In the genomic region with DNA sequence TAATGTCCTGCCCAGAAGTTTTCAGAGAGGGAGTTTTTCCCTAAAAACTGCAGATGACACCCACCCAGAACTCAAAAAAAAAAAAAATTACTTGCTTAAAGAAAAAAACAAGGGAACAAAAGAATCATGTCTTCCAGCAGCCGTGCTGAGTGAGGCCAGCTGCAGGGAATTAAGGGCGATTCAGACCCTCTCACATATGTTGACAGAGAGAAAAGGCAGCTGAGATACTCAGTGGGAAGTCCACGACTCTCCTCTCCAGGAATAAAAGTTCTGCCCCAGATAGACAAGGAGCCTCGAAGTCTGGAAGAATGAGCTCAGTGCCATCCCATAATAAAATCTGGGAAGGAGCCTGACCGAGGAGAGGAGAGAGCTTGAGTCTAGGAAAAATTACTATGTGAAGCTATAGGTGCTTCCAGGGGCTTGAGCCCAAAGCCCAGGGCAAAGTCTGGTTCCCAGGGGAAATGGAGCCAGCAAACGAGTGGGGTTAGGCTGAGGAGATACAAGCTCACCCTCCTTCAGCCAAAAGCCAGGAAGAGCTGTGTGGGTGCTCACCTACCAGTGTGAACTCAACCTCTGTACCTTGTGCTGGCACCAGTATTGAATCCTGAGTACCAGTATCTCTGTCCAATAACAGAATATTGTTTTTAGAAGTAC, we compare ENCODE assay signal across 19 mouse cellular contexts. TPM values are rescaled to one million over a fixed set of nuclear protein-coding genes. Genes with fewer than 3 reads are reported as not detected.
A peak's percentile ranks its signal among the peaks of the same experiment; 100 is the strongest.
DNase-seq lines count a peak whose midpoint lies in the region; ATAC-seq and TF ChIP-seq lines count a peak whose summit lies in the region.
"Had no signal": no experiment of that assay in that cellular context is flagged by ENCODE, and none has a peak within 500 bp of the region (broad histone marks: within the 10 kb centered on the region; RNA-seq: fewer than 3 reads in every experiment).

No protein-coding gene starts in this region.

- 18% methylated on average over 6 of the region's 6 CpGs for WGBS in forebrain, embryonic 15.5 days
- WGBS in forebrain, embryonic 14.5 days = 23% methylated on average over 6 of the region's 6 CpGs
- WGBS in hindbrain, embryonic 11.5 days = 27% methylated on average over 6 of the region's 6 CpGs
- WGBS in hindbrain, embryonic 16.5 days = 25% methylated on average over 6 of the region's 6 CpGs
- 25% methylated on average over 6 of the region's 6 CpGs for WGBS in lung, embryonic 14.5 days

- no peak overlapping the region for H3K9ac ChIP-seq in forebrain, embryonic 15.5 days (replicated peaks)
- no peak overlapping the region for H3K9ac ChIP-seq in forebrain, embryonic 14.5 days (ENCODE audit: low read length)
- H3K9ac ChIP-seq in hindbrain, embryonic 11.5 days (ENCODE audit: low read depth, low read length) = no peak overlapping the region
- no peak overlapping the region for H3K9ac ChIP-seq in hindbrain, embryonic 16.5 days (ENCODE audit: low read depth, low read length)
- H3K9ac ChIP-seq in lung, embryonic 14.5 days = no peak overlapping the region
- H3K9ac ChIP-seq: heart, embryonic 15.5 days; limb, embryonic 12.5 days; liver, embryonic 14.5 days had no signal

- TF ChIP-seq CTCF in lung, embryonic 14.5 days (IDR thresholded peaks at IDR 0.05; ENCODE audit: low read depth) = no peak

- 0 out of 2 replicates have a peak overlapping the region, but pooled peaks have one; percentile 15 for H3K27ac ChIP-seq in forebrain, embryonic 15.5 days (replicated peaks)
- H3K27ac ChIP-seq in forebrain, embryonic 14.5 days (ENCODE audit: low read depth, low read length) = no peak overlapping the region
- H3K27ac ChIP-seq in hindbrain, embryonic 11.5 days (ENCODE audit: low read depth, low read length) = peak overlapping the region; percentile 17; the same call in 1 of the 2 replicates
- H3K27ac ChIP-seq in hindbrain, embryonic 16.5 days (ENCODE audit: low read depth, low read length) = no peak overlapping the region
- H3K27ac ChIP-seq in lung, embryonic 14.5 days (ENCODE audit: low read depth) = no peak overlapping the region
- H3K27ac ChIP-seq: heart, embryonic 15.5 days; hindbrain, postnatal 0 days; limb, embryonic 12.5 days; liver, embryonic 14.5 days had no signal

- no peak for ATAC-seq in forebrain, embryonic 15.5 days (replicated peaks)
- no peak for ATAC-seq in forebrain, embryonic 14.5 days
- no peak for ATAC-seq in hindbrain, embryonic 11.5 days (ENCODE audit: low FRiP score)
- ATAC-seq in hindbrain, embryonic 16.5 days = no peak
- no peak for ATAC-seq in lung, embryonic 14.5 days (ENCODE audit: insufficient read depth)
- ATAC-seq: hindbrain, postnatal 0 days had no signal

- no peaks in the 10 kb centered on the region for H3K36me3 ChIP-seq in forebrain, embryonic 15.5 days
- no peaks in the 10 kb centered on the region for H3K36me3 ChIP-seq in forebrain, embryonic 14.5 days (ENCODE audit: control insufficient read depth, insufficient read depth, low read length)
- no peaks in the 10 kb centered on the region for H3K36me3 ChIP-seq in hindbrain, embryonic 11.5 days (ENCODE audit: control insufficient read depth, insufficient read depth, low read length)
- no peaks in the 10 kb centered on the region for H3K36me3 ChIP-seq in hindbrain, embryonic 16.5 days (ENCODE audit: control insufficient read depth, insufficient read depth, low read length)
- no peaks in the 10 kb centered on the region for H3K36me3 ChIP-seq in lung, embryonic 14.5 days (ENCODE audit: insufficient read depth)
- H3K36me3 ChIP-seq: heart, embryonic 15.5 days; limb, embryonic 12.5 days had no signal

- peaks cover 25% of the 10 kb centered on the region for H3K4me1 ChIP-seq in forebrain, embryonic 15.5 days
- peaks cover 5% of the 10 kb centered on the region; the same call in 1 of the 2 replicates for H3K4me1 ChIP-seq in forebrain, embryonic 14.5 days (ENCODE audit: control insufficient read depth, insufficient read depth, low read length)
- H3K4me1 ChIP-seq in hindbrain, embryonic 11.5 days (replicated peaks; ENCODE audit: control insufficient read depth, insufficient read depth, low read length) = no peaks in the 10 kb centered on the region
- 0 out of 2 replicates have a peak, but pooled peaks cover 3% of the 10 kb centered on the region for H3K4me1 ChIP-seq in hindbrain, embryonic 16.5 days (ENCODE audit: control insufficient read depth, insufficient read depth, low read depth, low read length)
- no peaks in the 10 kb centered on the region for H3K4me1 ChIP-seq in lung, embryonic 14.5 days (ENCODE audit: insufficient read depth)
- H3K4me1 ChIP-seq: heart, embryonic 15.5 days; limb, embryonic 12.5 days had no signal

- H3K4me3 ChIP-seq in forebrain, embryonic 15.5 days = no peak overlapping the region
- no peak overlapping the region for H3K4me3 ChIP-seq in forebrain, embryonic 14.5 days (ENCODE audit: low read depth, low read length)
- H3K4me3 ChIP-seq in hindbrain, embryonic 11.5 days (ENCODE audit: low read depth, low read length) = no peak overlapping the region
- no peak overlapping the region for H3K4me3 ChIP-seq in hindbrain, embryonic 16.5 days (ENCODE audit: low read length)
- H3K4me3 ChIP-seq in lung, embryonic 14.5 days (ENCODE audit: low read depth, low read length) = no peak overlapping the region
- H3K4me3 ChIP-seq: heart, embryonic 15.5 days; limb, embryonic 12.5 days; myocyte had no signal

- H3K27me3 ChIP-seq in forebrain, embryonic 15.5 days = no peaks in the 10 kb centered on the region
- no peaks in the 10 kb centered on the region for H3K27me3 ChIP-seq in forebrain, embryonic 14.5 days (replicated peaks; ENCODE audit: control insufficient read depth, insufficient read depth, low read length)
- H3K27me3 ChIP-seq in hindbrain, embryonic 11.5 days (ENCODE audit: control insufficient read depth, insufficient read depth, low read length) = no peaks in the 10 kb centered on the region
- no peaks in the 10 kb centered on the region for H3K27me3 ChIP-seq in hindbrain, embryonic 16.5 days (replicated peaks; ENCODE audit: control insufficient read depth, insufficient read depth, low read length)
- no peaks in the 10 kb centered on the region for H3K27me3 ChIP-seq in lung, embryonic 14.5 days (ENCODE audit: insufficient read depth, low read length)
- H3K27me3 ChIP-seq: heart, embryonic 15.5 days; limb, embryonic 12.5 days had no signal

- no peak for DNase-seq in forebrain, embryonic 14.5 days (ENCODE audit: low spot score)
- no peak for DNase-seq in hindbrain, embryonic 11.5 days (ENCODE audit: low spot score)
- peak; percentile 49 for DNase-seq in lung, embryonic 14.5 days
- DNase-seq in lung, postnatal 36 days = no peak
- DNase-seq in brain, adult 2 months (ENCODE audit: low read depth, low spot score) = peak; percentile 20
- DNase-seq in cerebellum, adult 9-10 months = no peak
- DNase-seq: adrenal gland, adult 8-10 months; gastrocnemius, postnatal 36 days; kidney, postnatal 14 days; layer of hippocampus, adult 9-11 months; midbrain, embryonic 14.5 days; thymus, adult 2 months had no signal

- H3K4me2 ChIP-seq in forebrain, embryonic 15.5 days (replicated peaks) = no peak overlapping the region
- no peak overlapping the region for H3K4me2 ChIP-seq in forebrain, embryonic 14.5 days (ENCODE audit: low read length)
- no peak overlapping the region for H3K4me2 ChIP-seq in hindbrain, embryonic 11.5 days (replicated peaks; ENCODE audit: low read depth, low read length)
- no peak overlapping the region for H3K4me2 ChIP-seq in hindbrain, embryonic 16.5 days (ENCODE audit: low read length)
- H3K4me2 ChIP-seq in lung, embryonic 14.5 days = no peak overlapping the region
- H3K4me2 ChIP-seq: heart, embryonic 15.5 days; limb, embryonic 12.5 days had no signal

- no peaks in the 10 kb centered on the region for H3K9me3 ChIP-seq in forebrain, embryonic 15.5 days
- no peaks in the 10 kb centered on the region for H3K9me3 ChIP-seq in forebrain, embryonic 14.5 days (replicated peaks; ENCODE audit: control insufficient read depth, low read length)
- no peaks in the 10 kb centered on the region for H3K9me3 ChIP-seq in hindbrain, embryonic 11.5 days (ENCODE audit: control insufficient read depth, low read length)
- H3K9me3 ChIP-seq in hindbrain, embryonic 16.5 days (ENCODE audit: control insufficient read depth, low read length) = no peaks in the 10 kb centered on the region
- H3K9me3 ChIP-seq in lung, embryonic 14.5 days (ENCODE audit: low read depth, low read length) = no peaks in the 10 kb centered on the region
- H3K9me3 ChIP-seq: heart, embryonic 15.5 days; limb, embryonic 12.5 days had no signal

RNA-seq across cellular contexts. Expression of gene Ces5a, which starts 27.1 kb away (rescaled TPM):
- 0.36 and 0.57 TPM in 2 replicates for polyA plus RNA-seq in forebrain, embryonic 15.5 days (2015; fragmentation: Nextera tagmentation; extraction: Ambion mirVana)
- polyA plus RNA-seq in forebrain, embryonic 14.5 days (2014; fragmentation: Nextera tagmentation; extraction: Ambion mirVana) = 0.38 and 0.63 TPM in 2 replicates
- 0.21 TPM in 1 of 2 replicates, not detected in the other for polyA plus RNA-seq in hindbrain, embryonic 11.5 days (2014; fragmentation: Nextera tagmentation; extraction: Ambion mirVana)
- polyA plus RNA-seq in hindbrain, embryonic 16.5 days (2015; fragmentation: Nextera tagmentation; extraction: Ambion mirVana) = 0.20 and 0.78 TPM in 2 replicates
- not detected in 2 replicates for polyA plus RNA-seq in lung, embryonic 14.5 days (2014; fragmentation: Nextera tagmentation; extraction: Ambion mirVana)
- polyA plus RNA-seq: limb, embryonic 12.5 days; liver, embryonic 14.5 days had no signal

Comparison
In these comparisons a context has a peak if more than half of its experiments do, and no peak if none do; other contexts are left out.
1. H3K27ac ChIP-seq: peak in forebrain, embryonic 15.5 days (single experiment) and hindbrain, embryonic 11.5 days (single experiment); none in forebrain, embryonic 14.5 days (single experiment), hindbrain, embryonic 16.5 days (single experiment) and lung, embryonic 14.5 days (single experiment).
2. DNase-seq: peak in lung, embryonic 14.5 days (single experiment) and brain, adult 2 months (single experiment); none in forebrain, embryonic 14.5 days (single experiment), hindbrain, embryonic 11.5 days (single experiment), lung, postnatal 36 days (single experiment) and cerebellum, adult 9-10 months (single experiment).